Mouse (Mus musculus): ENCODE results near the gene Neurl4.
A peak's percentile ranks its signal among the peaks of the same experiment; 100 is the strongest.

DNA sequence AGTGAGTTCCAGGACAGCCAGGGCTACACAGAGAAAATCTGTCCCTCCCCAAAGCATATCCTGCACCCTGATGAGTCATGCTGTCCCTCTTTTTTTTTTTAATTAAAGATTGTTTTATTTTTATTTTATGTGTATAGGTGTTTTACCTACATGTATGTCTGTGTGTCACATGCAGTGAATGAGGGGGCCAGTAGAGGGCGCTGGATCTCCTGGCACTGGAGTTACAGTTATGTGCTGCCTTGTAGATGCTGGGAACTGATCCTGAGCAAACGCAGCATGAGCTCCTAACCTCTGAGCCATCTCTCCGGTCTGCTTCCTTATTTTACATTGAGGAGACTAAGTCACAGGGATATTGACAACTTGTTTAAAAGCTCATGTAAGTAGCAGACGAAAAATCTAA lies 17.8 kb upstream of the Neurl4 start:
- TF ChIP-seq EP300 (IDR thresholded peaks at IDR 0.05; ENCODE audit: insufficient read depth, low read depth, low read length) = no peak
- TF ChIP-seq CTCF (IDR thresholded peaks at IDR 0.05; ENCODE audit: low read depth, low read length) = peak; percentile 88
